Mouse (Mus musculus) frontal cortex, adult (tissue): ENCODE results near the gene Trim71.
"Not testable (repeated sequence)": the region's sequence is repeated elsewhere in the genome, so short reads cannot be mapped to it uniquely, and the experiment has no call there.

Source experiments
- ATAC-seq: cut with Nextera tagmentation; 2 replicates; pipeline ENCODE4 v1.9.2; 2017; ENCODE audit warnings: mild to moderate bottlenecking, moderate library complexity, mixed read lengths; ENCODE audit not compliant: low TSS enrichment

Gene Trim71

GRCm38 (mm10) chr9:114525891-114526290 lies 38.3 kb downstream of the Trim71 start:
- no peak for ATAC-seq

- no peak for ATAC-seq
Measured at GRCm38 (mm10) chr9:114525073-114525633, 39.0 kb downstream of the Trim71 start.

GRCm38 (mm10) chr9:114522501-114522900 lies 41.7 kb downstream of the Trim71 start:
- ATAC-seq: no peak

GRCm38 (mm10) chr9:114522041-114522440 lies 42.1 kb downstream of the Trim71 start:
- no peak for ATAC-seq

GRCm38 (mm10) chr9:114520529-114520928 lies 43.6 kb downstream of the Trim71 start:
- ATAC-seq: not testable (repeated sequence)

GRCm38 (mm10) chr9:114518812-114519477 lies 45.2 kb downstream of the Trim71 start:
- ATAC-seq: no peak

- ATAC-seq: no peak
Measured at GRCm38 (mm10) chr9:114517924-114518497, 46.2 kb downstream of the Trim71 start.

GRCm38 (mm10) chr9:114515364-114515763 lies 48.8 kb downstream of the Trim71 start, which contains the start of gene C130032M10Rik:
Gene C130032M10Rik, plus strand, starts transcription at chr9:114515697.
- no peak for ATAC-seq

- no peak for ATAC-seq
Measured at GRCm38 (mm10) chr9:114512831-114513230, 51.3 kb downstream of the Trim71 start.

- ATAC-seq: no peak
Measured at GRCm38 (mm10) chr9:114509785-114510184, 54.4 kb downstream of the Trim71 start.

GRCm38 (mm10) chr9:114507421-114507820 lies 56.7 kb downstream of the Trim71 start:
- no peak for ATAC-seq

- no peak for ATAC-seq
Measured at GRCm38 (mm10) chr9:114506564-114506963, 57.6 kb downstream of the Trim71 start.

- ATAC-seq: no peak
Measured at GRCm38 (mm10) chr9:114504816-114505215, 59.4 kb downstream of the Trim71 start, which contains the start of gene Ccr4. Gene Ccr4, minus strand, starts transcription at chr9:114504916.

GRCm38 (mm10) chr9:114502711-114503427 lies 61.3 kb downstream of the Trim71 start:
- no peak for ATAC-seq

GRCm38 (mm10) chr9:114501913-114502312 lies 62.3 kb downstream of the Trim71 start:
- no peak for ATAC-seq

GRCm38 (mm10) chr9:114501111-114501510 lies 63.1 kb downstream of the Trim71 start:
- ATAC-seq: no peak

GRCm38 (mm10) chr9:114499783-114500515 lies 64.2 kb downstream of the Trim71 start:
- ATAC-seq: peak; percentile 76

GRCm38 (mm10) chr9:114498218-114498617 lies 66.0 kb downstream of the Trim71 start:
- peak; percentile 88 for ATAC-seq

GRCm38 (mm10) chr9:114496469-114496868 lies 67.7 kb downstream of the Trim71 start:
- ATAC-seq: no peak

- no peak for ATAC-seq
Measured at GRCm38 (mm10) chr9:114487481-114488258, 76.5 kb downstream of the Trim71 start.

- no peak for ATAC-seq
Measured at GRCm38 (mm10) chr9:114486808-114487207, 77.4 kb downstream of the Trim71 start.
